Mouse (Mus musculus) retina, embryonic 14.5 days (tissue): ENCODE data around the gene Tek.
A peak's percentile ranks its signal among the peaks of the same experiment; 100 is the strongest.

ENCODE experiments used
- DNase-seq: peaks from one replicate; pipeline ENCODE4 v3.0.0-alpha.2; 2015; ENCODE audit warnings: low spot score

The Tek gene

GRCm38 (mm10) chr4:94810616-94811015, 71.5 kb downstream of the Tek start:
- DNase-seq, result no peak

GRCm38 (mm10) chr4:94826891-94827290, 87.8 kb downstream of the Tek start:
- DNase-seq, result no peak

GRCm38 (mm10) chr4:94827429-94827828, 88.3 kb downstream of the Tek start:
- peak; percentile 70 for DNase-seq

GRCm38 (mm10) chr4:94829924-94830386, 90.9 kb downstream of the Tek start:
- no peak for DNase-seq

- DNase-seq, result no peak
These were observed 98.0 kb downstream of the Tek start for GRCm38 (mm10) chr4:94837061-94837460.

GRCm38 (mm10) chr4:94853301-94853700, 114.2 kb downstream of the Tek start:
- no peak for DNase-seq

- no peak for DNase-seq
These were observed 115.2 kb downstream of the Tek start for GRCm38 (mm10) chr4:94854270-94854669.

GRCm38 (mm10) chr4:94855201-94855600, 116.1 kb downstream of the Tek start:
- no peak for DNase-seq

- peak; percentile 68 for DNase-seq
These were observed 161.7 kb downstream of the Tek start for GRCm38 (mm10) chr4:94900744-94901143.

- DNase-seq, result no peak
These were observed 162.7 kb downstream of the Tek start for GRCm38 (mm10) chr4:94901780-94902179.
